Mouse (Mus musculus): ENCODE measurements around the gene Gm10277.

- TF ChIP-seq CTCF (IDR thresholded peaks at IDR 0.05; ENCODE audit: control insufficient read depth, insufficient read depth, insufficient replicate concordance, low read depth, low read length) (peak; percentile 95), POLR2A (IDR thresholded peaks at IDR 0.05; ENCODE audit: control insufficient read depth, low read depth, low read length) (no peak)
These were observed 50.3 kb downstream of the Gm10277 start for GRCm38 (mm10) chr11:77737289-77737688.

Data from testis, adult 2 months (tissue).